11 mouse cellular contexts compared by ENCODE assay signal in the genomic region with DNA sequence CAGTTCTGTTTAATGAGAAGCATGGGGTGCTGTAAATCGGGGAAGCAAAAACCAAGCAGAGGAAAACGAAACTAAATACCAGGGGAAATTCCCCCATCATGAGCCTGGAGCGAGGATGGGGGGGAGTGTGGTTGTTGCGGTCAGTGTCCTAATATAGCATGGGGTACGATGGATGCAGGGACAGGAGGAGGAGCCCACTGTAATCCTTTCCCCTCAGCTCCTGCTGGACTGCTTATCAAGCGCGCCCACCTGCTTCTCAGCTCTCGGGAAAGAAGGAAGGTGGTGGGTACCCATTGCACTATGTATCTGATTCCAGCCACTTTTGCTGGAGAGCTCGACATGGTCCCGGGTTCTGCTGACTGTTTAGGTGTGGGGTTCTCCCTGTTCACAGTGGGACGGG.
DNase-seq lines count a peak whose midpoint lies in the region; ATAC-seq and TF ChIP-seq lines count a peak whose summit lies in the region.
"Had no signal": no experiment of that assay in that cellular context is flagged by ENCODE, and none has a peak within 500 bp of the region (broad histone marks: within the 10 kb centered on the region; RNA-seq: fewer than 3 reads in every experiment).

No protein-coding gene starts in this region.

- no peak for TF ChIP-seq EP300 in heart, postnatal 0 days (IDR thresholded peaks at IDR 0.05; ENCODE audit: low read depth)
- no peak for TF ChIP-seq EP300 in heart, adult 2 months (IDR thresholded peaks at IDR 0.05; ENCODE audit: insufficient read depth, low read depth, low read length)

- H3K9me3 ChIP-seq in heart, postnatal 0 days (replicated peaks; ENCODE audit: control insufficient read depth, low read length) = no peaks in the 10 kb centered on the region
- H3K9me3 ChIP-seq: G1E had no signal

- no peak overlapping the region for H3K4me3 ChIP-seq in heart, postnatal 0 days (ENCODE audit: low read depth, low read length)
- no peak overlapping the region for H3K4me3 ChIP-seq in heart, adult 2 months
- peak overlapping the region; percentile 36 for H3K4me3 ChIP-seq in bone marrow macrophage, adult 2 months (ENCODE audit: insufficient read depth, low read length)
- H3K4me3 ChIP-seq in small intestine, adult 2 months (ENCODE audit: low read depth, low read length) = no peak overlapping the region

- TF ChIP-seq CTCF in heart, postnatal 0 days (IDR thresholded peaks at IDR 0.05; ENCODE audit: low read depth) = no peak
- TF ChIP-seq CTCF in heart, adult 2 months (IDR thresholded peaks at IDR 0.05) = no peak
- TF ChIP-seq CTCF in bone marrow macrophage, adult 2 months (IDR thresholded peaks at IDR 0.05; ENCODE audit: low read depth, low read length) = no peak
- no peak for TF ChIP-seq CTCF in small intestine, adult 2 months (IDR thresholded peaks at IDR 0.05; ENCODE audit: extremely low read depth, insufficient read length, insufficient replicate concordance, low read depth, low read length)

- H3K4me1 ChIP-seq in heart, postnatal 0 days (ENCODE audit: control insufficient read depth, insufficient read depth) = peaks cover 28% of the 10 kb centered on the region
- 0 out of 2 replicates have a peak, but pooled peaks cover 1% of the 10 kb centered on the region for H3K4me1 ChIP-seq in heart, adult 2 months (ENCODE audit: control insufficient read depth, insufficient read depth, low read length)
- H3K4me1 ChIP-seq in bone marrow macrophage, adult 2 months (ENCODE audit: control insufficient read depth, insufficient read depth, low read length) = peaks cover 41% of the 10 kb centered on the region
- no peaks in the 10 kb centered on the region for H3K4me1 ChIP-seq in small intestine, adult 2 months (ENCODE audit: control insufficient read depth, insufficient read depth, insufficient read length, low read length)

- intact Hi-C loops in heart, adult 2 months (cut with DNase I) = no loop called here

- H3K36me3 ChIP-seq in heart, postnatal 0 days (replicated peaks; ENCODE audit: control insufficient read depth, insufficient read depth, low read length) = no peaks in the 10 kb centered on the region
- H3K36me3 ChIP-seq in heart, adult 2 months (ENCODE audit: control insufficient read depth, insufficient read depth, low read length) = no peaks in the 10 kb centered on the region
- H3K36me3 ChIP-seq in small intestine, adult 2 months (ENCODE audit: control insufficient read depth, insufficient read depth, low read length) = no peaks in the 10 kb centered on the region
- H3K36me3 ChIP-seq: G1E had no signal

- H3K27me3 ChIP-seq in heart, postnatal 0 days (ENCODE audit: control insufficient read depth, insufficient read depth, low read length) = no peaks in the 10 kb centered on the region
- no peaks in the 10 kb centered on the region for H3K27me3 ChIP-seq in heart, adult 2 months (ENCODE audit: control insufficient read depth, insufficient read depth, low read length)
- H3K27me3 ChIP-seq in small intestine, adult 2 months (ENCODE audit: control insufficient read depth, insufficient read depth, low read length) = no peaks in the 10 kb centered on the region

- no peak for TF ChIP-seq POLR2A in heart, adult 2 months (IDR thresholded peaks at IDR 0.05; ENCODE audit: insufficient read depth, low read depth, low read length)
- TF ChIP-seq POLR2A in bone marrow macrophage, adult 2 months (IDR thresholded peaks at IDR 0.05; ENCODE audit: borderline replicate concordance, low read depth, low read length) = no peak
- TF ChIP-seq POLR2A in small intestine, adult 2 months (IDR thresholded peaks at IDR 0.05; ENCODE audit: low read depth, low read length) = no peak

- H3K79me2 ChIP-seq in heart, adult 2 months (replicated peaks; ENCODE audit: control insufficient read depth, insufficient read depth, low read length) = no peaks in the 10 kb centered on the region

- H3K4me2 ChIP-seq in heart, postnatal 0 days (ENCODE audit: low read depth, low read length) = no peak overlapping the region

- H3K9ac ChIP-seq in heart, postnatal 0 days (replicated peaks; ENCODE audit: low read depth, low read length) = no peak overlapping the region
- H3K9ac ChIP-seq in heart, adult 2 months (ENCODE audit: low read depth, low read length) = no peak overlapping the region

- 0 out of 2 replicates have a peak, but pooled peaks have one; percentile 24 for ATAC-seq in heart, postnatal 0 days (ENCODE audit: insufficient read depth, low read depth)

- no peak for DNase-seq in heart, postnatal 0 days (ENCODE audit: low spot score)
- no peak for DNase-seq in heart, adult 2 months
- peak; percentile 7 for DNase-seq in induced T-regulatory cell, adult 2 months (ENCODE audit: low read depth)
- no peak for DNase-seq in layer of hippocampus, postnatal 36 days
- no peak for DNase-seq in layer of hippocampus, adult 9-10 months (ENCODE audit: low spot score)
- DNase-seq in frontal cortex, postnatal 14 days (ENCODE audit: low spot score in 2 of 2) = no peak
- DNase-seq: heart, postnatal 4 days; thymus, postnatal 14 days had no signal

- 49% methylated on average over 11 of the region's 11 CpGs for WGBS in heart, postnatal 0 days
- WGBS in heart, adult 2 months = 70% methylated on average over 11 of the region's 11 CpGs
- WGBS in small intestine, adult 2 months = 75% methylated on average over 11 of the region's 11 CpGs

- peak overlapping the region; percentile 87 for H3K27ac ChIP-seq in heart, postnatal 0 days (ENCODE audit: low read depth)
- no peak overlapping the region for H3K27ac ChIP-seq in heart, adult 2 months
- peak overlapping the region; percentile 94 for H3K27ac ChIP-seq in bone marrow macrophage, adult 2 months (ENCODE audit: insufficient read depth, low read depth, low read length)
- H3K27ac ChIP-seq in small intestine, adult 2 months (ENCODE audit: insufficient read depth, low read depth, low read length) = peak overlapping the region; percentile 42
